Mouse (Mus musculus): Measurements from ENCODE around the gene Lrpprc.
"Not testable (repeated sequence)": the region's sequence is repeated elsewhere in the genome, so short reads cannot be mapped to it uniquely, and the experiment has no call there.

The Lrpprc gene

GRCm38 (mm10) chr17:84790447-84791098 is at the start of gene Lrpprc:
TSS of gene Lrpprc (minus strand) at chr17:84790789.
- peak; percentile 91 for DNase-seq (ENCODE audit: low spot score)

- peak; percentile 33 for DNase-seq (ENCODE audit: low spot score)
These were observed 47.2 kb upstream of the Lrpprc start for GRCm38 (mm10) chr17:84837780-84838179.

GRCm38 (mm10) chr17:84835249-84835648 is 44.7 kb upstream of the Lrpprc start:
- no peak for DNase-seq (ENCODE audit: low spot score)

GRCm38 (mm10) chr17:84832346-84832745 is 41.8 kb upstream of the Lrpprc start:
- DNase-seq (ENCODE audit: low spot score), result no peak

- no peak for DNase-seq (ENCODE audit: low spot score)
These were observed 37.7 kb upstream of the Lrpprc start for GRCm38 (mm10) chr17:84828301-84828700.

- peak; percentile 13 for DNase-seq (ENCODE audit: low spot score)
These were observed 30.0 kb upstream of the Lrpprc start for GRCm38 (mm10) chr17:84820603-84821002.

GRCm38 (mm10) chr17:84818390-84818789 is 27.8 kb upstream of the Lrpprc start:
- no peak for DNase-seq (ENCODE audit: low spot score)

- DNase-seq (ENCODE audit: low spot score), result no peak
These were observed 25.4 kb upstream of the Lrpprc start for GRCm38 (mm10) chr17:84816014-84816461.

- no peak for DNase-seq (ENCODE audit: low spot score)
These were observed 24.3 kb upstream of the Lrpprc start for GRCm38 (mm10) chr17:84814905-84815304.

GRCm38 (mm10) chr17:84814192-84814591 is 23.6 kb upstream of the Lrpprc start:
- not testable (repeated sequence) for DNase-seq (ENCODE audit: low spot score)

GRCm38 (mm10) chr17:84792006-84792405 is 1.4 kb upstream of the Lrpprc start:
- no peak for DNase-seq (ENCODE audit: low spot score)

GRCm38 (mm10) chr17:84791156-84791555 is 567 bp upstream of the Lrpprc start:
- no peak for DNase-seq (ENCODE audit: low spot score)

- no peak for DNase-seq (ENCODE audit: low spot score)
These were observed 546 bp downstream of the Lrpprc start for GRCm38 (mm10) chr17:84790043-84790442.

- no peak for DNase-seq (ENCODE audit: low spot score)
These were observed 2.0 kb downstream of the Lrpprc start for GRCm38 (mm10) chr17:84788376-84789125.

GRCm38 (mm10) chr17:84787477-84787876 is 3.1 kb downstream of the Lrpprc start:
- DNase-seq (ENCODE audit: low spot score), result no peak

GRCm38 (mm10) chr17:84786911-84787310 is 3.7 kb downstream of the Lrpprc start:
- no peak for DNase-seq (ENCODE audit: low spot score)

- DNase-seq (ENCODE audit: low spot score), result no peak
These were observed 5.4 kb downstream of the Lrpprc start for GRCm38 (mm10) chr17:84785176-84785575.

GRCm38 (mm10) chr17:84783491-84783890 is 7.1 kb downstream of the Lrpprc start:
- DNase-seq (ENCODE audit: low spot score), result no peak

- no peak for DNase-seq (ENCODE audit: low spot score)
These were observed 10.3 kb downstream of the Lrpprc start for GRCm38 (mm10) chr17:84780321-84780720.

GRCm38 (mm10) chr17:84778477-84778978 is 12.1 kb downstream of the Lrpprc start:
- no peak for DNase-seq (ENCODE audit: low spot score)

GRCm38 (mm10) chr17:84776362-84777000 is 14.1 kb downstream of the Lrpprc start:
- DNase-seq (ENCODE audit: low spot score), result peak; percentile 84

GRCm38 (mm10) chr17:84775291-84775690 is 15.3 kb downstream of the Lrpprc start:
- no peak for DNase-seq (ENCODE audit: low spot score)

GRCm38 (mm10) chr17:84771882-84772281 is 18.7 kb downstream of the Lrpprc start:
- DNase-seq (ENCODE audit: low spot score), result no peak
